Mouse (Mus musculus): ENCODE measurements around the gene Hist2h2aa1. TPM values are rescaled to one million over a fixed set of nuclear protein-coding genes. Genes with fewer than 3 reads are reported as not detected.
"Not testable (repeated sequence)": the region's sequence is repeated elsewhere in the genome, so short reads cannot be mapped to it uniquely, and the experiment has no call there.

Hist2h2aa1 gene
- total RNA-seq (2012; rRNA removed) (1,248 and 1,515 TPM in 2 replicates), total RNA-seq (2014; rRNA removed) (48.1 and 113 TPM in 2 replicates), polyA plus RNA-seq (2012; ENCODE audit: insufficient read length, low read depth) (0.64 and 0.98 TPM in 2 replicates)

GRCm38 (mm10) chr3:96245003-96245886, at the start of gene Hist2h2aa1:
Gene Hist2h2aa1 (plus strand): TSS chr3:96245497.
- DNase-seq (ENCODE audit: extremely low read depth): peak; percentile 72
- H3K79me2 ChIP-seq (replicated peaks; ENCODE audit: control insufficient read depth, extremely low read depth, insufficient read depth, poor library complexity, severe bottlenecking): not testable (repeated sequence)

GRCm38 (mm10) chr3:96195616-96196313, 49.5 kb upstream of the Hist2h2aa1 start:
- Histone ChIP-seq H3K4me3 (replicated peaks in 1 of 3; ENCODE audit: low read depth in 2 of 3, low read length in 2 of 3, poor library complexity in 1 of 3) (no peak overlapping the region), H3K27ac (ENCODE audit: insufficient read depth, low read depth) (no peak overlapping the region), H3K79me2 (replicated peaks; ENCODE audit: control insufficient read depth, extremely low read depth, insufficient read depth, poor library complexity, severe bottlenecking) (no peaks in the 10 kb centered on the region), H3K9me3 (replicated peaks; ENCODE audit: low read length) (peaks cover 8% of the 10 kb centered on the region), H3K36me3 (replicated peaks in 1 of 2; ENCODE audit: control insufficient read depth in 1 of 2, insufficient read depth in 1 of 2, low read length in 1 of 2) (peaks cover 6 to 50% of the 10 kb centered on the region in 2 experiments), H3K27me3 (replicated peaks) (no peaks in the 10 kb centered on the region), H3K4me2 (ENCODE audit: insufficient read depth, low read depth, poor library complexity, severe bottlenecking) (no peak overlapping the region), H3K4me1 (ENCODE audit: control insufficient read depth in 1 of 2, insufficient read depth in 2 of 2) (peaks cover 7 to 21% of the 10 kb centered on the region in 2 experiments), H3K9ac (ENCODE audit: insufficient read depth, low read depth) (no peak overlapping the region)
- TF ChIP-seq CHD1 (IDR thresholded peaks at IDR 0.05; ENCODE audit: low read depth, low read length): no peak
- TF ChIP-seq CTCF (conservative IDR thresholded peaks at IDR 0.05 in 1 of 2, IDR thresholded peaks at IDR 0.05 in 1 of 2; ENCODE audit: low read depth in 2 of 2, low read length in 2 of 2): peak in 1 of 2 experiments; percentile 22; a peak in 2 of 4 replicates
- DNase-seq (ENCODE audit: extremely low read depth): no peak
- in situ Hi-C loops (cut with MboI; ENCODE audit: low pct_ligation_motif_present, low pct_unique_long_range_greater_than_20kb, low sequenced_read_pairs) (no loop called here), dilution Hi-C loops (cut with MboI; ENCODE audit: extremely low pct_ligation_motif_present, extremely low pct_unique_long_range_greater_than_20kb, low sequenced_read_pairs) (no loop called here)

More at GRCm38 (mm10) chr3:96245003-96245886, at the start of gene Hist2h2aa1:
- H3K36me3 ChIP-seq (replicated peaks in 1 of 2; ENCODE audit: control insufficient read depth in 1 of 2, insufficient read depth in 1 of 2, low read length in 1 of 2); H3K9me3 ChIP-seq (replicated peaks; ENCODE audit: low read length); in situ Hi-C loops (cut with MboI; ENCODE audit: low pct_ligation_motif_present, low pct_unique_long_range_greater_than_20kb, low sequenced_read_pairs); H3K27me3 ChIP-seq (replicated peaks); dilution Hi-C loops (cut with MboI; ENCODE audit: extremely low pct_ligation_motif_present, extremely low pct_unique_long_range_greater_than_20kb, low sequenced_read_pairs): not testable (repeated sequence)
- Histone ChIP-seq H3K9ac (ENCODE audit: insufficient read depth, low read depth) (peak within 1 kb of the TSS; percentile 87), H3K4me1 (ENCODE audit: control insufficient read depth in 1 of 2, insufficient read depth in 2 of 2) (peaks cover 10 to 36% of the 10 kb centered on the region in 2 experiments), H3K4me2 (ENCODE audit: insufficient read depth, low read depth, poor library complexity, severe bottlenecking) (peak within 1 kb of the TSS; percentile 59), H3K27ac (ENCODE audit: insufficient read depth, low read depth) (peak within 1 kb of the TSS; percentile 95), H3K4me3 (replicated peaks in 1 of 3; ENCODE audit: low read depth in 2 of 3, low read length in 2 of 3, poor library complexity in 1 of 3) (peak within 1 kb of the TSS; percentile 66 to 73 (median 69))
- TF ChIP-seq MXI1 (IDR thresholded peaks at IDR 0.05; ENCODE audit: low read depth, low read length) (peak; percentile 75), TBP (conservative IDR thresholded peaks at IDR 0.05; ENCODE audit: low read depth, low read length) (0 out of 2 replicates have a peak, but pooled peaks have one; percentile 57), NRF1 (IDR thresholded peaks at IDR 0.05; ENCODE audit: low read depth, low read length) (peak; percentile 52), HCFC1 (IDR thresholded peaks at IDR 0.05; ENCODE audit: low read depth, low read length) (peak; percentile 11), ZNF384 (IDR thresholded peaks at IDR 0.05; ENCODE audit: low read depth, low read length) (peak; percentile 81), POLR2A (IDR thresholded peaks at IDR 0.05; ENCODE audit: low read depth, low read length) (peak; percentile 67), ZMIZ1 (IDR thresholded peaks at IDR 0.05; ENCODE audit: low read depth, low read length) (peak; percentile 64), ELF1 (IDR thresholded peaks at IDR 0.05; ENCODE audit: low read depth, low read length) (peak; percentile 66; the same call in 1 of the 2 replicates), BHLHE40 (IDR thresholded peaks at IDR 0.05; ENCODE audit: low read depth, low read length) (0 out of 2 replicates have a peak, but pooled peaks have one; percentile 19), TCF12 (IDR thresholded peaks at IDR 0.05; ENCODE audit: low read depth, low read length) (peak; percentile 85), NELFE (IDR thresholded peaks at IDR 0.05; ENCODE audit: low read depth, low read length) (0 out of 2 replicates have a peak, but pooled peaks have one; percentile 35)

Measured in CH12.LX (cell line).